Mouse (Mus musculus) CD4-positive, CD25-positive, alpha-beta regulatory T cell, adult 2 months (primary cell): ENCODE measurements around the gene Tdrd6.

Experiments used
- DNase-seq: peaks from one replicate; pipeline ENCODE4 v3.0.0-alpha.2; 2012; ENCODE audit warnings: low read depth, low spot score

Gene Tdrd6

GRCm38 (mm10) chr17:43629496-43630426 lies at the start of gene Tdrd6:
Gene Tdrd6 (minus strand): TSS chr17:43630299.
- no peak for DNase-seq

- DNase-seq = no peak
Observed at GRCm38 (mm10) chr17:43677317-43677716, 47.2 kb upstream of the Tdrd6 start.

GRCm38 (mm10) chr17:43676241-43676640 lies 46.1 kb upstream of the Tdrd6 start:
- DNase-seq = peak; percentile 6

GRCm38 (mm10) chr17:43675228-43675627 lies 45.1 kb upstream of the Tdrd6 start:
- DNase-seq = no peak

- no peak for DNase-seq
Observed at GRCm38 (mm10) chr17:43671907-43672306, 41.8 kb upstream of the Tdrd6 start.

- DNase-seq = no peak
Observed at GRCm38 (mm10) chr17:43669145-43669695, 39.1 kb upstream of the Tdrd6 start.

GRCm38 (mm10) chr17:43667290-43667843 lies 37.3 kb upstream of the Tdrd6 start, which contains the start of gene Cyp39a1:
Gene Cyp39a1 (plus strand): TSS chr17:43667425.
- DNase-seq = no peak

GRCm38 (mm10) chr17:43666576-43667289 lies 36.6 kb upstream of the Tdrd6 start, which contains the start of gene Slc25a27:
Gene Slc25a27 (minus strand): TSS chr17:43667214.
- DNase-seq = peak; percentile 89

GRCm38 (mm10) chr17:43651314-43652046 lies 21.4 kb upstream of the Tdrd6 start:
- DNase-seq = peak; percentile 32

GRCm38 (mm10) chr17:43649641-43650436 lies 19.7 kb upstream of the Tdrd6 start:
- DNase-seq = peak; percentile 51

GRCm38 (mm10) chr17:43646925-43647324 lies 16.8 kb upstream of the Tdrd6 start:
- no peak for DNase-seq

- DNase-seq = peak; percentile 7
Observed at GRCm38 (mm10) chr17:43645136-43645535, 15.0 kb upstream of the Tdrd6 start.

- DNase-seq = no peak
Observed at GRCm38 (mm10) chr17:43644375-43644774, 14.3 kb upstream of the Tdrd6 start.

- no peak for DNase-seq
Observed at GRCm38 (mm10) chr17:43643191-43643590, 13.1 kb upstream of the Tdrd6 start.

- DNase-seq = no peak
Observed at GRCm38 (mm10) chr17:43640825-43641224, 10.7 kb upstream of the Tdrd6 start.

- DNase-seq = no peak
Observed at GRCm38 (mm10) chr17:43637146-43637545, 7.0 kb upstream of the Tdrd6 start.

- no peak for DNase-seq
Observed at GRCm38 (mm10) chr17:43630427-43630760, 295 bp upstream of the Tdrd6 start.

- DNase-seq = no peak
Observed at GRCm38 (mm10) chr17:43629026-43629495, 1.0 kb downstream of the Tdrd6 start.

GRCm38 (mm10) chr17:43628246-43628645 lies 1.9 kb downstream of the Tdrd6 start:
- DNase-seq = no peak

- no peak for DNase-seq
Observed at GRCm38 (mm10) chr17:43622076-43622475, 8.0 kb downstream of the Tdrd6 start.
